Mouse (Mus musculus): Measurements from ENCODE around the gene Ahsg. TPM values are rescaled to one million over a fixed set of nuclear protein-coding genes. Genes with fewer than 3 reads are reported as not detected.
A peak's percentile ranks its signal among the peaks of the same experiment; 100 is the strongest.

The Ahsg gene
- not detected for total RNA-seq (2021)

- intact Hi-C loops (cut with DNase I), result no loop called here
- DNase-seq, result no peak
Measured at GRCm38 (mm10) chr16:22890683-22891510, at the start of gene Ahsg. Gene Ahsg, plus strand, starts transcription at chr16:22891277.

DNA sequence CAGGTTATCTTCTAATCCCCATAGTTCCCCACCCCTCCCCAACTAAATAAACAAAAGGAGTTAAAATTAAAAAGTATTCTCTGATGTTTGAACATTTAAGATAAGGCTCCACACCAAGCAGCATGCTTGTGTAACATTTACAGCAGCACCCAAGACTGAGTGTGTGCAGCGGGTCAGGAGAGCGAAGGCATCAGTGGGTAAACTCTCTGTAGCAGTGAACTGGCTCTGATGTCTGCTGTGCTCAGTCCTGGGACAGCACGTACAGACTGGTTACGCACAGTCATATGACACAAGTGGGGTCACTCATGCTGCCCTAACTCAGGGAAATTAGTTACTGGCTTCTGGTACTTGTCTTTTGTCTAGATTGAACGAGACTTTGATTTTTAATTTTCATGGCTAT, 48.2 kb upstream of the Ahsg start:
- DNase-seq, result no peak
- intact Hi-C loops (cut with DNase I), result no loop called here

DNA sequence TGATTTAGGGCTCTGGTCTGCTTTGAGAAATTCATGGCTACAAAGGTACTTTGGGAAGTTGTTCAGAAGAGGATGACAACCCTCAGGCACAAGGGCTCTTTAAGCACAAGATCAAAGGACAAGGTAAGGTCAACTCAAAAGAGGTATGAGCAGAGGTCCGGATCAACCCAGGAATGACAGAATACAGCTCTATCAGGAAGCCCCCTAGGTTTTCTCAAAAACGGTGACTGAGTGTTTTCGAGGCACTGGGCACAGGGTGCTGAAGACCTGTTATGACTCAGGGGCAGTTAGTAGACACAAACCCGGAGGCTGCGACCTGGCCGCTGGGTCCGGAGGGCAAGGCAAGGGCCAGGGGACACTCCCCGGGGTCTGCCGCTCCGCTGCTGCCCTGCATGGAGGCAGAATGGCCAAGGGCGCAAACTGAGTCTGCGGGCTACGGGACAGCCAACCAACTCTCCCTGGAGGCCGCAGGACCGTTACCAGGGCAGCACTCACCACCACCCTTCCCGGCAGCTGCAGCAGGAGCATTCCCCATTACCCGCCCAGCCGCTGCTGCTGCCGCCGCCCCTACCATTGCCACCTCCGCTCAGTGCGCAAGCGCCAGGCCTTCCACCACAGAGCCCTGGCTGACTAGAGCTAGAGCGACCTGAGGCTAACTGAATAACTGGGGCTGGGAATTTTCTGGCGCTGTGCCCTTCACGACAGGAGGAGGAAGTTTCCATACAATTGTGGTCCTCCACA, 46.8 kb upstream of the Ahsg start:
- DNase-seq, result peak; percentile 89
- intact Hi-C loops (cut with DNase I), result no loop called here

GRCm38 (mm10) chr16:22844834-22845233, 46.2 kb upstream of the Ahsg start:
- intact Hi-C loops (cut with DNase I), result no loop called here
- DNase-seq, result no peak

- no peak for DNase-seq
- intact Hi-C loops (cut with DNase I), result no loop called here
Measured at GRCm38 (mm10) chr16:22845481-22845880, 45.6 kb upstream of the Ahsg start.

DNA sequence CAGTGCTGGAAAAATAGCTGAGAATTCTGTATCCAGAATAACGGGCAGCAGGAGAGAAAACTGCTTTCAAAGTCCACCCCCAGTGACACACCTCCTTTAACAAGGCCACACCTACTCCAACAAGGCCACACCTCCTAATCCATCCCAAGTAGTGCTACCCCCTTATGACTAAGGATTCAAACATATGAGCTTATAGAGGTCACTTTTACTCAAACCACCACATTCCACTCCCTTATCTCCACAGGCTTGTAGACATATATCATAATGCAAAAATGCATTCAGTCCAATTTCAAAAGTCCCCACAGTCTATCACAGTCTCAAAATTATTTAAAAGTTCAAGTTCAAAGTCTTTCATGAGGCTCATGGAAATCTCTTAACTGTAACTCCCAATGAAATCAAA, 43.4 kb upstream of the Ahsg start:
- intact Hi-C loops (cut with DNase I), result no loop called here
- no peak for DNase-seq

- DNase-seq, result no peak
- intact Hi-C loops (cut with DNase I), result no loop called here
Measured at GRCm38 (mm10) chr16:22848331-22848730, 42.7 kb upstream of the Ahsg start.

DNA sequence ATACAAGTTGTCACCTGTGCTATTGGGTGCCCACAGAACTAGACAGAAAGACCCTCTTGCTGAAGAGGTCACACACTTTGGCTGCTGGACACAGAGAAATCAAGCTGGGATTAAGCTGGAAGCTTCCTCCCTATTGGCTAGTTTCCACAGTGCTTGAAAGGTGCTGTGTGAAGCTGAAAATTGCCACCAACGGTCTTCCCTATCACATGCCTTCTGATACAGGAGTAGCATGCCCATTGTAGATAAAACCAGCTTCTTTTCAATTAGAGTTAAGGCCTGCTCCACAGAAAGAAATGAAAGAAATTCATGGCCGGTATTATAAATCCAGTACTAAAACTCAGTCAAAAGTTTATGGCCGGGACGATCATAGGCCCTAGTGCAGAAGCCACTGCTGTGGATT, 38.4 kb upstream of the Ahsg start:
- DNase-seq, result no peak
- intact Hi-C loops (cut with DNase I), result no loop called here

DNA sequence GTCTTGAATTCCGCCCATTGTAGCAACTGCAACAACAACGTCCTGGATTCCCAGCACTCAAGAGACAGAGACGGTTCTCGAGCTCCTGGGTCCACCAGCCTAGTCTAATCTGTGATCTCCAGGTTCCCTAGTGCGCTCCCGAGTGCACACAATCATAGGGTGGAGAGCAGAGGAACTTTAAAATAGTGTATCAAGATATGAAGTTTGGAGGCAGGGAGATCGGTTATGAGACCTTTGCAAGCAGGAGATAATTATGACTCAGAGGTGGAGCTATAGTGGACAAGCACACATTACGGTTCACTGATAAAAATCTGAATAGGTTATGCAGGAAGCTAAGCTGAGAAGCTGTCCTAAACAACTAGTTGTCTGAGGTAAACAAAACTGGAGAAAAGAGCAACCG, 34.3 kb upstream of the Ahsg start:
- intact Hi-C loops (cut with DNase I), result no loop called here
- no peak for DNase-seq

- peak; percentile 98 for DNase-seq
- intact Hi-C loops (cut with DNase I), result no loop called here
Measured at GRCm38 (mm10) chr16:22857431-22858113, 33.5 kb upstream of the Ahsg start, which contains the start of the genes Tbccd1 and Dnajb11. Gene Tbccd1, minus strand, starts transcription at chr16:22857669. Gene Dnajb11, plus strand, starts transcription at chr16:22857845.

GRCm38 (mm10) chr16:22872397-22872796, 18.7 kb upstream of the Ahsg start:
- intact Hi-C loops (cut with DNase I), result no loop called here
- DNase-seq, result no peak

DNA sequence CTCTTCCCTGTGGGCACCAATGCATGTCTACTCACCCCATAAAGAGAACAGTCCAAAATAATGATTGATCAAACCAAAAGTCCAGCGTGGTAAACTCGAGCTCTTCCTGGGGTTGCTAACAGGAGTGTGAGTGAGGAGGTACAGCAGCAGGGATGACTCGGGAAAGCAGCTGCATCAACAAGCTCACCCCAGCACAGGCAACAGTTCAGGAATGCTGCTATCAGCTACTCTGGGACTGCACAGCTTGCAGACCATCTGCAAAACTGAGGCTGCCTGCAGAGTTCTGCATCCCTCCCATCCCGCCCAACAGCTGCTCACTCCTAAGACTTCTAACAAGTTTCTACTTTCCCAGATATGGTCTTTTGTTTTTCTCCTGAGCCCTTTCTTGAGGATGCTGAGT, 17.7 kb upstream of the Ahsg start:
- intact Hi-C loops (cut with DNase I), result no loop called here
- no peak for DNase-seq

- DNase-seq, result peak; percentile 27
Measured at GRCm38 (mm10) chr16:22876218-22877043, 14.6 kb upstream of the Ahsg start.

DNA sequence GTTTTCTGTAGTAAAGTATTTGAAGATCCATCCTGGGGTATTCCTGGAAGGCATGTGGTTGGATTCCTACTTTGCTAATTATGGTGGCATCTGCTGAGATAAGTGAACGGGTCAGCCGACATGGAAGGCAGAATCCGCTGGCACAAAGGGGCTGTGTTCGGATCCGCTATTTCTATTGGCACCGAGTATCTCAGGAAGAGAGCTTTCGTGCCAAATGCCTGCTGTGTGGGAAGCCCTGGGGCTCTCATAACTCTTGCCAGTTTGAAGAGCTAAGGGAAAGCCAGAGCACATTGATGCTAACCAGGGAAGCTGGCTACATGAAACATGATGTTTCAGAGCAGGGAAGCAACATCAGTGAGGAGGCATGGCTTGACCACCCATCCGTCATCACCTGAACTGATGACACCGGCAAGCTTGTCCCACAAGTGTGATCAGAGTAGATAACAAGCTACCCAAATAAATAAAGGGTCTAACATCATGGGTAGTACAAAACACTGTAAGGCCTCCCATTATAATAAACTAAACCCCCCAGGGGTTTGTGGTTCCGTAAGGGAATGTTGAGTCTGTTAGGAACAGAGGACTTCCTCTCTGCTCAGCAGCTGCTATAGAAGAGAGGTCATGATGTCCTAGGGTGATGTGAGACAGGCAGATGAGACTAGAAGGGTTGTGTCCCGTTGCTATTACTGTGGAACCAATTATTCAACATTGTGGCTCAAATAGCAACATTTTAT, 13.3 kb upstream of the Ahsg start:
- DNase-seq, result peak; percentile 59
- intact Hi-C loops (cut with DNase I), result loop anchor here (5.0 kb wide), 2 partner anchors 169 to 259 kb away; no protein-coding TSS in a partner anchor

More at GRCm38 (mm10) chr16:22876218-22877043, 14.6 kb upstream of the Ahsg start:
- intact Hi-C loops (cut with DNase I), result loop anchor here (5.0 kb wide), 2 partner anchors 171 to 261 kb away; no protein-coding TSS in a partner anchor

DNA sequence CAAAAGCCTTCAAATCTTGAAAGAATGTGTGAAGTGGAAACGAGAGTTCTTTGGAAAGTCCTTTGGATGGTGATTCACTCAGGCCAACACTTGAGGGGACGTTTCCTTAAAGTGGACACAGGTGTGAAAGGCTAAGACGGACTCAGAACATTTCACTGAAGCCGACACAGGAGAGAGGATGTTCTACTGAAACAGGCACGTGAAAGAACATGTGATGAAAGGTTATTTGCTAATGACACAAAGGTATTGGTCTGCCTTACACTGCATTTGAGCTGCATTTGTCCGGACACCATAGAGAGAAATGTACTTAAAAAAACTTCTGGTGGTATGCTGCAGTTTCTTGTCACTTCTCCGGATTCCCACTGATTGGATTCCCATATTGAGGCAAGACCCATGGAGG, 12.4 kb upstream of the Ahsg start:
- DNase-seq, result no peak
- intact Hi-C loops (cut with DNase I), result loop anchor here (5.0 kb wide), 2 partner anchors 169 to 259 kb away; no protein-coding TSS in a partner anchor

- intact Hi-C loops (cut with DNase I), result loop anchor here (5.0 kb wide), 2 partner anchors 167 to 257 kb away; no protein-coding TSS in a partner anchor
Measured at GRCm38 (mm10) chr16:22879945-22880595, 11.0 kb upstream of the Ahsg start.

DNA sequence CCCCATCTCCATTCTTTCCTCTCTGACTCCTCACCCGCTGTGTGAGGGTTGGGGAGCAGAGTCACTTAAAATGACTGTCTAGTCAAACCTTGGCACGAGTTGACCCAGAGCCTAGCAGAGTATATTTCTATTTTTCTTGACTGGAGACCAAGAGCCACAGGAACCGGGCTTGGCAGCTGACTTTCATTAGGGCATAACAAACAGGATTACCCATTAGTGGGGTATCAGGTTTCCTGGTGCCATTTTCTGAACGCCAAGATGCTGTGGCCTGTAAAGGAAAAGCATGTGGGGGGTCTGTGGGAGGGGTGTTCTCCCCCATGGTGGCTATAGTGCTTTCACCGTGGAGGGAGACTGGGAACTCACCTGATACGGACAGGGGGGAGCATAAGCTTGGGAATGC, 10.2 kb upstream of the Ahsg start:
- intact Hi-C loops (cut with DNase I), result no loop called here
- peak; percentile 32 for DNase-seq

More at GRCm38 (mm10) chr16:22879945-22880595, 11.0 kb upstream of the Ahsg start:
- DNase-seq, result no peak

DNA sequence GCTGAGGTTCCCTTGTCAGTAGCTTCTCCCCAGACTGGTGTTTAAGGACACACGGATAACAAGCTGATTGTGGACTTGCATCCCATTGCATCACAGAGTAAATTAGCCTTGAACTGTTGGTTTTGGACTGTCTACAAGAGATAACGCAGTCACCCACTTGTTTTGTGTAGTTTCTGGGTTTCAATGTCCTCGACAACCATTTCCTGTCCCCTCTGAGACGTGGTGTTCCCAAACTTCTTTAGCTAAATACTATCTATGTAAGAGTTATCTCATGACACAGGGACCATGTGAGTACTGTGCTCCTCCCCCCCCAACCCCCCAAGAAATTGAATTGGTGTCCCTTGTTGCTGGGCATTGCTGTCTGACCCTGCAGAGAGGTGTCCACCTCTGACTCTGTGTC, 9.6 kb upstream of the Ahsg start:
- intact Hi-C loops (cut with DNase I), result no loop called here
- no peak for DNase-seq

GRCm38 (mm10) chr16:22883441-22883840, 7.6 kb upstream of the Ahsg start:
- intact Hi-C loops (cut with DNase I), result no loop called here
- no peak for DNase-seq
